Mouse (Mus musculus): ENCODE results near the gene Cacna1d. TPM values are rescaled to one million over a fixed set of nuclear protein-coding genes. Genes with fewer than 3 reads are reported as not detected.

The Cacna1d gene
- total and polyA plus RNA-seq, 2 experiments from 2014 or later = 8.9 to 44.3 TPM

DNA sequence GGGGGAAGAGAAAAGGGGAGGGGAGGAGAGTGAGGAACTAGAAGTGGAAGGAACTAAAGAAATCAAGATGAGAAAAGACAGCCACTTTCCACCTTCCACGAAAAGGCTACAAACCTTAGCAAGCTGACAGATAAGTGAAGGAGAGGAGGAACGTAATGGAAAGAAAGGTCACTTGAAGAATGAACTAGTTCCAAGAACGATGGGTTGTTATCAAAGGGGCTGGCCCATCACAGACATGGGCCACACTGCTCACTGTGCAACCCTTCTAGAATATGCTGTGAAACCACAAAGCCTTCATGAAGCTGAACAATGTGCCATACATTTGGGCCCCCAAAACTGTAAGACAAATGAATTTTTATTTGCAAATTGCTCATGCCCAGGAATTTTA, 248.4 kb downstream of the Cacna1d start:
- Histone ChIP-seq H3K9me3 (ENCODE audit: low read length) (no peaks in the 10 kb centered on the region), H3K4me3 (ENCODE audit: low read depth, low read length) (no peak overlapping the region), H3K4me2 (ENCODE audit: low read depth, low read length, poor library complexity, severe bottlenecking) (no peak overlapping the region), H3K36me3 (ENCODE audit: insufficient read depth, low read length) (no peaks in the 10 kb centered on the region), H3K27ac (ENCODE audit: low read depth, low read length) (no peak overlapping the region), H3K4me1 (ENCODE audit: insufficient read depth, low read length) (no peaks in the 10 kb centered on the region), H3K9ac (replicated peaks; ENCODE audit: low read length, poor library complexity, severe bottlenecking) (no peak overlapping the region), H3K27me3 (ENCODE audit: insufficient read depth, low read length) (no peaks in the 10 kb centered on the region)
- no peak for ATAC-seq (ENCODE audit: low FRiP score)
- no peak for TF ChIP-seq CTCF (IDR thresholded peaks at IDR 0.05)
- DNase-seq (ENCODE audit: low spot score) = no peak
- WGBS = 87% methylated on average over 3 of the region's 3 CpGs

DNA sequence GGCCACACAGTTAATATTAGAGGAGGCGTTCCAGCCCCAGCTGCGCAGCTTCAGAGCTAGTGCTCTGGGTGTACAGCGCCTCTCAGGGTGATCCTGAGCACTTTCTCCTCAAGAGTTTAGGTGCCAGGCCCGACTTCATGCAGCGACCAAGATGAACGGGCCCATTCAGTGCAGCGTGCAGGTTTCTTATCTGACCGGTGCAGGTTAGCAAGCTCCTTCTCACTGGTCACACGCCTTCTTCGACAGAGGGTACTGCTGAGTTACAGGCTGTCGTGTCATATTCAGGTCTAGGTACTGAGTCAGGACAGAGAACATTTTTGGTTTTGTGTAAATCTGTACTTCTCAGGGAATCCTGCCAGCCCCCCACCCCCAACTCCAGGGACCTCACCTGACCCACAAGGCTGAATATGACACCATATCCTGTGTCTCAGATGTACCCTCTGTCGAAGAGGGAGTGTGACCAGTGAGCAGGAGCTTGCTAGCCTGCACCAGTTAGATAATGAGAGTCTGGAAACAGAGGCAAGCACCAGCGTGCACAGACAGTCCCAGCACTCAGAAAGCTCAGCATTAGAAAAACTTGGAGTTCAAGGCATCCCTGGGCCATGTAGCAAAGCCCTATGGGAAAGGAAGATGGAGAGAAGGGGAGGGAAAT, 249.0 kb downstream of the Cacna1d start:
- no peak for DNase-seq (ENCODE audit: low spot score)
- Histone ChIP-seq H3K27ac (ENCODE audit: low read depth, low read length) (no peak overlapping the region), H3K4me3 (ENCODE audit: low read depth, low read length) (no peak overlapping the region), H3K27me3 (ENCODE audit: insufficient read depth, low read length) (no peaks in the 10 kb centered on the region), H3K9me3 (ENCODE audit: low read length) (no peaks in the 10 kb centered on the region), H3K4me2 (ENCODE audit: low read depth, low read length, poor library complexity, severe bottlenecking) (no peak overlapping the region), H3K36me3 (ENCODE audit: insufficient read depth, low read length) (no peaks in the 10 kb centered on the region), H3K4me1 (ENCODE audit: insufficient read depth, low read length) (no peaks in the 10 kb centered on the region), H3K9ac (replicated peaks; ENCODE audit: low read length, poor library complexity, severe bottlenecking) (no peak overlapping the region)
- WGBS = 90% methylated on average over 13 of the region's 13 CpGs
- TF ChIP-seq CTCF (IDR thresholded peaks at IDR 0.05) = no peak
- ATAC-seq (ENCODE audit: low FRiP score) = no peak

DNA sequence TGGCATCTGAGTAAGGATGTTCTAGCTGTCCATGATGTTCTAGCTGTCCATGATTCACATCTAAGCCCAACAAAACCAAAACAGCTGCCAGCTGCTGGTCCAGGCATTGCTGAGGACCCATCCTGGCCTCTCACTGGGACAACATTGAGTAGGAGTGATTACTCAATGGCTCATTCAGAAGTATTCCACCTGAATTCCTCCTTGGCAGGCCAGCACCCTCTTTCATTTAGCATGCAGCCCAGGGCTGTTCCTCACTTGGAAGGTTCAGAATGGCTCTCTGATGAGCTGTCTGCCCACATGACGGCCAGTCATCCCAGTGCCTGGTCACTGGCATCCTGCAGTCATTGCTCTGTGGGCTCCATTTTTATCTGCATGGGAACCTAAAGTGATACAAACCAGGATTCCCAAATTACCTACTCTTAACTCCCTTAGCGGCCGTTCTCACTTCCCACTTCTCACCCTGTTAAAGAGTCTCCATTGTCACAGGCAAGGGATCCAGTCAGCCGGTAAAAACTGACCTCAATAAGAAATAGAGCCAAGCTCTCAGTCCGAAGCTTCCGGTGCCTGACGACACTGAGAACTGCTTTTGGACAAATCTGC, 250.2 kb downstream of the Cacna1d start:
- TF ChIP-seq CTCF (IDR thresholded peaks at IDR 0.05) = no peak

DNA sequence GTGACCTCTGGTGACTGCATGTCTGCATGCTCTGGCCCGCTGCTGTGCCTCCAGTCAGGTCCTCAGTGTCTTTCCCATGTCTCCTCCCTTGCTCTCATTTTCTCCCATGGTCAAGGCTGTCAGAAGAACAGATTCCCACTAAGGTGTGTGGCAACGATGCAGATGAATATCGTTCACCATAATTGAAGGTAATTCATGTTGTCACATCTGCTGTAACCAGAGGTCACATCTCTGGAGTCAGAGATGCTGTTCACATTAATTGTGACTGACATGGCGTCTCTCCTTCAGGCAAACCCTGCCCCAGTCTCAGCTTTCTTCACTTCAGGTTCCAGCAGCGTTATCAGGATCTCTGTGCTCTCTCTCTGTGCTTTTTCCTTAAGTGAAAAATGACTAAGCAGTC, 252.4 kb downstream of the Cacna1d start:
- Histone ChIP-seq H3K4me2 (ENCODE audit: low read depth, low read length, poor library complexity, severe bottlenecking) (no peak overlapping the region), H3K27me3 (ENCODE audit: insufficient read depth, low read length) (no peaks in the 10 kb centered on the region), H3K4me1 (ENCODE audit: insufficient read depth, low read length) (no peaks in the 10 kb centered on the region), H3K9me3 (ENCODE audit: low read length) (no peaks in the 10 kb centered on the region), H3K9ac (replicated peaks; ENCODE audit: low read length, poor library complexity, severe bottlenecking) (no peak overlapping the region), H3K4me3 (ENCODE audit: low read depth, low read length) (no peak overlapping the region), H3K27ac (ENCODE audit: low read depth, low read length) (no peak overlapping the region), H3K36me3 (ENCODE audit: insufficient read depth, low read length) (no peaks in the 10 kb centered on the region)
- WGBS = 83% methylated on average over 5 of the region's 5 CpGs
- DNase-seq (ENCODE audit: low spot score) (no peak), ATAC-seq (ENCODE audit: low FRiP score) (no peak)
- no peak for TF ChIP-seq CTCF (IDR thresholded peaks at IDR 0.05)

More for the DNA sequence above, 250.2 kb downstream of the Cacna1d start:
- H3K27ac ChIP-seq (ENCODE audit: low read depth, low read length) = no peak overlapping the region
- DNase-seq (ENCODE audit: low spot score) = no peak
- H3K9ac ChIP-seq (replicated peaks; ENCODE audit: low read length, poor library complexity, severe bottlenecking) = no peak overlapping the region
- no peaks in the 10 kb centered on the region for H3K27me3 ChIP-seq (ENCODE audit: insufficient read depth, low read length)
- H3K36me3 ChIP-seq (ENCODE audit: insufficient read depth, low read length) = no peaks in the 10 kb centered on the region
- no peak overlapping the region for H3K4me2 ChIP-seq (ENCODE audit: low read depth, low read length, poor library complexity, severe bottlenecking)
- no peaks in the 10 kb centered on the region for H3K9me3 ChIP-seq (ENCODE audit: low read length)
- 70% methylated on average over 7 of the region's 7 CpGs for WGBS
- H3K4me3 ChIP-seq (ENCODE audit: low read depth, low read length) = no peak overlapping the region
- ATAC-seq (ENCODE audit: low FRiP score) = no peak
- no peaks in the 10 kb centered on the region for H3K4me1 ChIP-seq (ENCODE audit: insufficient read depth, low read length)

DNA sequence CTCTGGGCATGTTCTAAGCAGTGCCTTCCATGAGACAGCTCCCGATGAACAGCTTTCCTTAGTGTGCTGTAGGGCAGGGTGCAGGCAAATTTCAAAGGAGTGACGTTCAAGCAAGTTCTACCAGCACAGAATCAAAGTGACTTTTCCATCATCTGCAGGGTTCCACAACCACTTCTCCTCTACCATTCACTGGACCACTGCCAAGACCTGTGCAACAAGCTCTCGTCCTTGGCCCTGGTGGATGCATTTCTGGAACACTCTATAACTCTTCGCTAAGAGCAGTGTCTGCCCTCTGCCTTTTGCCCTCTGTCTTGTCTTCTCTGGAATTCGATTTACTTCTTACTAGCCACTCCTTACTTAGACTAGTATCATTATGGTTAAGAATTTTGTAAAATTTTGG, 266.1 kb downstream of the Cacna1d start:
- no peak for DNase-seq (ENCODE audit: low spot score)
- Histone ChIP-seq H3K9ac (replicated peaks; ENCODE audit: low read length, poor library complexity, severe bottlenecking) (no peak overlapping the region), H3K4me1 (ENCODE audit: insufficient read depth, low read length) (no peaks in the 10 kb centered on the region), H3K4me3 (ENCODE audit: low read depth, low read length) (no peak overlapping the region), H3K4me2 (ENCODE audit: low read depth, low read length, poor library complexity, severe bottlenecking) (no peak overlapping the region), H3K27me3 (ENCODE audit: insufficient read depth, low read length) (no peaks in the 10 kb centered on the region), H3K36me3 (ENCODE audit: insufficient read depth, low read length) (no peaks in the 10 kb centered on the region), H3K27ac (ENCODE audit: low read depth, low read length) (no peak overlapping the region), H3K9me3 (ENCODE audit: low read length) (no peaks in the 10 kb centered on the region)
- no peak for ATAC-seq (ENCODE audit: low FRiP score)
- no peak for TF ChIP-seq CTCF (IDR thresholded peaks at IDR 0.05)
- WGBS = 84% methylated on average over 5 of the region's 5 CpGs

DNA sequence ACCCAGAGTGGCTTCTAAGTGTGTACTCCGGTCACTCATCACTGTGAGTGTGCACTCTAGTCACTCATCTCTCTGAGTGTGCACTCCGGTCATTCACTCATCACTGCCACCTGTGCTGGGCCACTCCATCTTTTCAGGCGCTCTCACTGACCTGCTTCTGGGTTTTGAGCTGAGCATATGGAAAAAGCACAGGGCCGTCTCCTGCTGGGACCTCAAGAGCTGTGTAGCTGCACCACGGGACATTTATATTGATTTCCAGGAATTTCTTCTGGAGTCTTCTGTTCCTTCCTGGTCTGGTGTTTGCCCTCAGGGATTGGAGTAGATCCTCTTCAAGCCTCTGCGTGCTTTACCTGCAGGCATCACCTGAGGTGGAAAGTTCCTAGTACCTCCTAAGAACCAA, 269.2 kb downstream of the Cacna1d start:
- TF ChIP-seq CTCF (IDR thresholded peaks at IDR 0.05) = no peak
- Histone ChIP-seq H3K9ac (replicated peaks; ENCODE audit: low read length, poor library complexity, severe bottlenecking) (no peak overlapping the region), H3K9me3 (ENCODE audit: low read length) (no peaks in the 10 kb centered on the region), H3K4me3 (ENCODE audit: low read depth, low read length) (no peak overlapping the region), H3K4me1 (ENCODE audit: insufficient read depth, low read length) (no peaks in the 10 kb centered on the region), H3K27me3 (ENCODE audit: insufficient read depth, low read length) (no peaks in the 10 kb centered on the region), H3K36me3 (ENCODE audit: insufficient read depth, low read length) (no peaks in the 10 kb centered on the region), H3K27ac (ENCODE audit: low read depth, low read length) (no peak overlapping the region), H3K4me2 (ENCODE audit: low read depth, low read length, poor library complexity, severe bottlenecking) (no peak overlapping the region)
- ATAC-seq (ENCODE audit: low FRiP score) = no peak
- WGBS = 90% methylated on average over 6 of the region's 6 CpGs
- DNase-seq (ENCODE audit: low spot score) = no peak

Data from midbrain, postnatal 0 days (tissue).